Mouse (Mus musculus): ENCODE results near the gene Gjb5.

Gjb5 gene

DNA sequence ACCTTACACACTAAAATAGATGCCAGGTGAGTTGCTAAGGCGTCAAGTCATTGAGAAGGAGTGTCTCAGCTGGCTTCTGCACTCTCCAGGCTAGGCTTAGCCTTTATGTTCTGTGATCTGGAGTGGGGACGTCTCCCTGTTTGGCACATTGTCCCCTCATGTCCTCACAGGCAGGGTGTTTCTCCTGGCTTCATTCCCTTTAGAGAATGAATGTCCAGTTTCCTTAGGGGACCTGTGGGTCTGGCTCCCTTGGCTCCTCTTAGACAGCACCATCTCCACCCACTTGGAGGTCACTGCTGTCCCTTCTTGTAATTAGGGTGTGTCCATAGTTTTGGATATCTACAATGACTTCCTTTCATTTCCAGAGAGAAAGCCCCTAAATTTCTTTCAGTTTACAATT lies 51.1 kb downstream of the Gjb5 start:
- no peak for DNase-seq
